Mouse (Mus musculus): Measurements from ENCODE around the gene Apod. TPM values are rescaled to one million over a fixed set of nuclear protein-coding genes. Genes with fewer than 3 reads are reported as not detected.

The Apod gene
- not detected in 2 replicates for polyA plus RNA-seq (2015; fragmentation: Nextera tagmentation; extraction: Ambion mirVana)

DNA sequence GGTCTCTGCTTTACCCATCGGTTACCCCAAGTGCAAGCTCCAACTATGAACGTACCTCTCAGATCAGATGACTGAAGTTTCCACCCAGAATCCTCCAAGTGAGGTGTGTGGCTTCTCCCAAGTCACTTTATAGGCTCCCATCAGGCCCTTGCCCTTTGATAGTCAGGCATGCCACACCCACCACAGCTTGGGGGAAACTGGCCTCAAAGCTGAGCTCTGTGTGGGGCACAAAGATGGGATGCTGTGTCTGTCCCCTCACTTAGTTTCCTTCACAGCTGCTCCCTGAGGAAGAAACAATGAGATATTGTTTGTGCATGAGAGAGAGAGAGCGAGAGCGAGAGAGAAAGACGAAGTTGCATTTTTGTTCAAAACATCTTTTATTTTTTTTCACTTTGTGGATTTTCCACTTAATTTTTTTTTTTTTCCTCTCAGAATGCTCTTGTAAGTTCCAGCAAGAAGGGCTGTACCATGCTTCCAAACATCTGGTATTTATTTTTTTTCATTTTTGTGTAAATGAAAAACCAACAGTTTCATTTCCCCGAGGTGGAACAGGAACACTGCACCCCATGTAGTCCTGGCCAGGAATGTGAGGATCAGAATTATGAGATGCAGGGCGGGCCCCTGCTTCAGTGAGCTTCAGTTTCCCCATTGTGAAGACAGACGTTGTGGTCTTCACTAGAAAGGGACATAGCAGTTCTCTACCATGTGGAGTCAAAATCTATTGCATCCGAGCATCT lies at the start of gene Apod:
Gene Apod (minus strand): TSS at position 312 of the 737 bp plus-strand sequence.
- no peak within 1 kb of the TSS for H3K4me3 ChIP-seq (ENCODE audit: low read depth, low read length)
- WGBS (ENCODE audit: insufficient replicate concordance): 57% methylated on average over 9 of the region's 9 CpGs
- no peaks in the 10 kb centered on the region for H3K9me3 ChIP-seq (replicated peaks; ENCODE audit: control insufficient read depth, low read length)
- H3K27ac ChIP-seq (ENCODE audit: low read length): no peak within 1 kb of the TSS
- H3K4me1 ChIP-seq (ENCODE audit: control insufficient read depth, low read depth, low read length): no peaks in the 10 kb centered on the region
- ATAC-seq (ENCODE audit: low read depth): no peak
- no peaks in the 10 kb centered on the region for H3K27me3 ChIP-seq (ENCODE audit: control insufficient read depth, insufficient read depth, low read depth, low read length)
- no peak within 1 kb of the TSS for H3K9ac ChIP-seq (ENCODE audit: low read depth, low read length)
- H3K4me2 ChIP-seq (ENCODE audit: low read depth, low read length): no peak within 1 kb of the TSS
- H3K36me3 ChIP-seq (ENCODE audit: control insufficient read depth, insufficient read depth): no peaks in the 10 kb centered on the region

DNA sequence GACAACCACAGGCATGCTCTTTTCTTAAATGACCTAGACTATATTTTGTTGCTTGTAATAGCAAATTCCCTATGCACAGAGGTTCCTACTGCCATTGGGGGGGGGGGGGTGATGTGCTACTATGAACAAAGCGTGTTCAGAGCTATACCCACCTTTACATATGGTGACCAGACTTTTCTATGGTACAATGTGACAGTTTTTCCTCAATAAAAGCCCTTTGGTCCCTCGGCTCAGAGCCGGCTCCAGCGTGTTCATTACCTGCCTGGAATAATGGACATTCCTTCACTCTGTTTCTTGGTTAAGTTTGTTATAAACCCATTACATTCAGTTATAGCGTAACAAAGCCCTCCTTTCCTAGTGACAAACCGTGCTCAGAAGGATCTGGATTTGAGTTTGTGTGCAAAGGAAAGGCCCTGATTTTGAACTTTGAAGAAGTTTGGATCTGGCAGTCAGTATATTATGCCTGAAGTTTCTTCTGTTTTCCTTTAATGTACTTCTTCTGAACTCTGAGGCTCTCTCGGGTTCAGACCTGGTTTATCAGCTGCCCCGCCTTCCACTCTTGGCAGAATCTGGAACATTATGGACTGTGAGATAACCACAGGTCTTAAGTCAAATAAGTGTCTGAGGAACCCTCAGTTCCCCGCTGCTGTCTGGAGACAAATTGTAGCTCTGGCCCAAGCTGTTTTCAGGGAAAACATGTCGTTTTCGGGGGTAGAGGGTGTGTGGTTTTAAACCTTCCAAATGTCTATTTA lies 49.3 kb upstream of the Apod start:
- WGBS (ENCODE audit: insufficient replicate concordance): 49% methylated on average over 11 of the region's 11 CpGs
- H3K9ac ChIP-seq (ENCODE audit: low read depth, low read length): no peak overlapping the region
- no peak overlapping the region for H3K4me3 ChIP-seq (ENCODE audit: low read depth, low read length)
- H3K9me3 ChIP-seq (replicated peaks; ENCODE audit: control insufficient read depth, low read length): no peaks in the 10 kb centered on the region
- H3K27me3 ChIP-seq (ENCODE audit: control insufficient read depth, insufficient read depth, low read depth, low read length): no peaks in the 10 kb centered on the region
- H3K4me2 ChIP-seq (ENCODE audit: low read depth, low read length): no peak overlapping the region
- ATAC-seq (ENCODE audit: low read depth): no peak
- H3K27ac ChIP-seq (ENCODE audit: low read length): no peak overlapping the region
- H3K36me3 ChIP-seq (ENCODE audit: control insufficient read depth, insufficient read depth): no peaks in the 10 kb centered on the region
- H3K4me1 ChIP-seq (ENCODE audit: control insufficient read depth, low read depth, low read length): peaks cover 14% of the 10 kb centered on the region

DNA sequence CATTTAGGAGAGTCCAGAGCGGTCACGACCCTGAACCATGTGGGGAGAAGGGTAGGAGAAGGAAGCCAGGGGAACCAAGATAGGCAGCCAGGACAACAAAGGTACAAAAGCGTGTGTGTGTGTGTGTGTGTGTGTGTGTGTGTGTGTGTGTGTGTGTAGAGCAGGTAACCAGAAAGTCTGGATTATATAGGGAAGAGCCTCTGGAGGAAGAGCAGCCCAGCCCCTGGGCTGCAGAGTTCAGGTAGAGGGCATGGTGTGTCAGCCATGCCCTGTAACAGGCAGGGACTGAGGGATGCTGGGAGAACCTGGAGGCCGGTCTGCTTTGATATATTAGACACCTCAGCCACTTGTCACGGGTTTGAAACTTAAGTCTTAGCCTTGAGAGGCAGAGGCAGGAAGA lies 44.9 kb upstream of the Apod start:
- 54% methylated on average over 5 of the region's 5 CpGs for WGBS (ENCODE audit: insufficient replicate concordance)
- Histone ChIP-seq H3K4me3 (ENCODE audit: low read depth, low read length) (no peak overlapping the region), H3K4me2 (ENCODE audit: low read depth, low read length) (no peak overlapping the region)

DNA sequence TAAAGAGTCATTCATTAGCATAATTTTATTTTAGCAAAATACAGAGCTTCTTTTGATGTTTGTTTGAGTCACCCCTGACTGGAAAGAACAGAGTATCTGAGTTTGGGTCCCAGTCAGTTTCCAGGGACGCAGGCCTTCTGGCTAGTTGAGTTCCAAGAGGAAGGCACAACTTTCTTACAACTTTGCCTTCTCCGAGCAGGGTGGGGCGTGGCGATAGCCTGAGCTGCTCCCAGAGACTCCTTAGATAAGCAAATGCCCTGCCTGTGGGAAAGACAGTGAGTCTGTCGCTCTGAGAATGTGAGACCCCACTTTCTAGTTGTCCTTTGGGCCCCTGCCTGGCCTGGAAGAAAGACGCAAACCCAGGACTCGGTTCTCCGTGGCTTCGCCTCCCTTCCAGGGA lies 44.4 kb upstream of the Apod start:
- 0 out of 2 replicates have a peak overlapping the region, but pooled peaks have one; percentile 16 for H3K4me3 ChIP-seq (ENCODE audit: low read depth, low read length)
- H3K36me3 ChIP-seq (ENCODE audit: control insufficient read depth, insufficient read depth): no peaks in the 10 kb centered on the region
- H3K4me2 ChIP-seq (ENCODE audit: low read depth, low read length): peak overlapping the region; percentile 48
- no peak overlapping the region for H3K27ac ChIP-seq (ENCODE audit: low read length)
- H3K9ac ChIP-seq (ENCODE audit: low read depth, low read length): no peak overlapping the region
- H3K4me1 ChIP-seq (ENCODE audit: control insufficient read depth, low read depth, low read length): peaks cover 12% of the 10 kb centered on the region
- no peaks in the 10 kb centered on the region for H3K9me3 ChIP-seq (replicated peaks; ENCODE audit: control insufficient read depth, low read length)
- H3K27me3 ChIP-seq (ENCODE audit: control insufficient read depth, insufficient read depth, low read depth, low read length): no peaks in the 10 kb centered on the region
- WGBS (ENCODE audit: insufficient replicate concordance): 41% methylated on average over 9 of the region's 9 CpGs
- ATAC-seq (ENCODE audit: low read depth): no peak

More for the DNA sequence above, 44.9 kb upstream of the Apod start:
- Histone ChIP-seq H3K27me3 (ENCODE audit: control insufficient read depth, insufficient read depth, low read depth, low read length) (no peaks in the 10 kb centered on the region), H3K9me3 (replicated peaks; ENCODE audit: control insufficient read depth, low read length) (no peaks in the 10 kb centered on the region), H3K4me1 (ENCODE audit: control insufficient read depth, low read depth, low read length) (peaks cover 16% of the 10 kb centered on the region), H3K36me3 (ENCODE audit: control insufficient read depth, insufficient read depth) (no peaks in the 10 kb centered on the region), H3K9ac (ENCODE audit: low read depth, low read length) (no peak overlapping the region), H3K27ac (ENCODE audit: low read length) (no peak overlapping the region)
- ATAC-seq (ENCODE audit: low read depth): no peak

DNA sequence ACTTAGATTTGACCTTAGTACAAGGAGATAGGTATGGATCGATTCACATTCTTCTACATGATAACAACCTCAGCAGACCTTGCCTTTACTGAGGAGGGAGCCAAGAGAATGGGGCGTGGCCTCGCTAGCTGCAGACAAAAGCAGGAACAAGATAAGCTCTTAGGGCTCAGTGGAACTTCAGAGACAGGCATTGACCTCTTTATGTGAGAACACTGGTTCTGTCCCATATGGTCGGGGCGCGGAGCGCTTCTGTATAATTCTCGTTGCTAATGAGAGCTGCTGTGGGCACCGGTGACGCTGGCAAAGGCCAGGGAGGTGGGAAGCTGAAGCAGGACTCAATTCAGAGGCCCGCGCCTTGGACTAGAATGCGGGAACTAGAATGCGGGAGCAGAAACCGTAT lies 44.0 kb upstream of the Apod start:
- Histone ChIP-seq H3K4me3 (ENCODE audit: low read depth, low read length) (0 out of 2 replicates have a peak overlapping the region, but pooled peaks have one; percentile 16), H3K4me2 (ENCODE audit: low read depth, low read length) (peak overlapping the region; percentile 48), H3K27me3 (ENCODE audit: control insufficient read depth, insufficient read depth, low read depth, low read length) (no peaks in the 10 kb centered on the region), H3K9me3 (replicated peaks; ENCODE audit: control insufficient read depth, low read length) (no peaks in the 10 kb centered on the region), H3K4me1 (ENCODE audit: control insufficient read depth, low read depth, low read length) (peaks cover 7% of the 10 kb centered on the region), H3K27ac (ENCODE audit: low read length) (no peak overlapping the region), H3K9ac (ENCODE audit: low read depth, low read length) (no peak overlapping the region), H3K36me3 (ENCODE audit: control insufficient read depth, insufficient read depth) (no peaks in the 10 kb centered on the region)
- 32% methylated on average over 15 of the region's 15 CpGs for whole genome bisulfite sequencing (ENCODE audit: insufficient replicate concordance)
- ATAC-seq (ENCODE audit: low read depth): no peak

DNA sequence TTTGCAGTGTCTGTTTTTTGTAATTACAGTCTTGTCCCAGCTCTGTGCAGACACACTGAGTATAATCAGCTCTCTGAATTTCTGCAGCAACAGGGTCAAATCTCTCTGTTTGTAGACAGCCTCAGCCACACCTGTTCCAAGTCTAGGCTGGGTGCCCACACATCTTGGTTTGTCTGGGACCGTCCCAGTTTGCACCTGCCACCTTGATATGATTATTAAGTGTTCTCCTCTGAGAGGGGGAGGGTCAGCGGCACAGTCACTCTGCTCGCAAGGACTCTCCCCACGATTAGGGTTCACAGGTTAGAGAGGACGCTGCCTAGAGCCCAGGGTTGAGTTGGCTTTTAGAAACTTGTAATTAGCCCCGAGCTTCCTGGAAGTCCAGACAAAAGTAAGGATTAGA lies 41.3 kb upstream of the Apod start:
- H3K9ac ChIP-seq (ENCODE audit: low read depth, low read length): no peak overlapping the region
- ATAC-seq (ENCODE audit: low read depth): no peak
- H3K36me3 ChIP-seq (ENCODE audit: control insufficient read depth, insufficient read depth): no peaks in the 10 kb centered on the region
- 57% methylated on average over 6 of the region's 6 CpGs for WGBS (ENCODE audit: insufficient replicate concordance)
- H3K27me3 ChIP-seq (ENCODE audit: control insufficient read depth, insufficient read depth, low read depth, low read length): no peaks in the 10 kb centered on the region
- H3K27ac ChIP-seq (ENCODE audit: low read length): no peak overlapping the region
- H3K4me3 ChIP-seq (ENCODE audit: low read depth, low read length): no peak overlapping the region
- no peak overlapping the region for H3K4me2 ChIP-seq (ENCODE audit: low read depth, low read length)
- H3K9me3 ChIP-seq (replicated peaks; ENCODE audit: control insufficient read depth, low read length): no peaks in the 10 kb centered on the region
- peaks cover 7% of the 10 kb centered on the region for H3K4me1 ChIP-seq (ENCODE audit: control insufficient read depth, low read depth, low read length)

DNA sequence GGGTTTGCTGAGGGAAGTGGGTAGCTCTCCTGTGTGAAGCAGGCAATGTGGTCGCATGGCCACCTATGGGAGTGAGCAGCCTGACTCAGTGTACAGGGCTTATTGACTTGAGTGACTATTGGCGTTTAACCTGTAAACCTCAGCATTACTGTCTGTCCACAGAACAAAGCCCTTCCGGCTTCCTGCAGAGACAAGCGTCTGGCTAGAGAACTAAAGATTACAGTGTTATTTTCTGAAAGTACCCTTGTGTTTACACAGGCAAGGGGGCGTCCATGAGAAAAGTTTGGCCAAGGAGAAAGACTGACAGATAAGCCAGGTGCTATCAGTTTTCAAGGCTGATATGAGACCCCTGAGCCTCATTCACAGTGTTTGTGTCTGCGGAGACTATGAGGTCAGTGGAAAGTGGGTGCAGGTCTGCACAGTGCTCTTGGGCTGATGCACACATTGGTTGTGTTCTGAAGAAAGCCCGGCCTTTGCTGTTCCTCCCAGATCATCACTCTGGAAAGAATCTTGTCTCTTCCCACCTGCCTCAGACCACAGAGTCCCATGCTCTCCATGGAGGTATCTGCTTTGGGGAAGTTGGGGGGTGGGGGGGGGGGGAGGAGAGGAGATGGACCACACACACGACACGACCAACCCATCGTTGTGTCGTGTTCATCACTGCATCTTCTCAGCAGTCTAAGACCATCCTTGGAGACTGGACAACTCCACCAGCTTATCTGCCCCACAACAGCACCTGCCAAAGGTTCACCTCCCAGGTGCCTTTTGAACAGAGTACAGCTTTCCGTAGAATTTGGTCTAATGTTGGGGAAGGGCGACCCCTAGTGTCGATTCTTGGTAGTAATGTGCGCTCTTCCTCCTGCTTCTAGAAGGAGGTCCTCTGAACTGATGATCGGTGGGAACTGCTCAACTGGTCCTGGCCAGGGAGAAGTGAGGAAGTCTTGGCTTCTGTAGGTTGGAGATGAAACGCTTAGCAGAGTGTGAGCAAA lies 40.0 kb upstream of the Apod start:
- no peaks in the 10 kb centered on the region for H3K9me3 ChIP-seq (replicated peaks; ENCODE audit: control insufficient read depth, low read length)
- no peak overlapping the region for H3K9ac ChIP-seq (ENCODE audit: low read depth, low read length)
- no peak overlapping the region for H3K27ac ChIP-seq (ENCODE audit: low read length)
- H3K4me1 ChIP-seq (ENCODE audit: control insufficient read depth, low read depth, low read length): peaks cover 7% of the 10 kb centered on the region
- no peak overlapping the region for H3K4me3 ChIP-seq (ENCODE audit: low read depth, low read length)
- no peak for ATAC-seq (ENCODE audit: low read depth)
- H3K27me3 ChIP-seq (ENCODE audit: control insufficient read depth, insufficient read depth, low read depth, low read length): no peaks in the 10 kb centered on the region
- H3K36me3 ChIP-seq (ENCODE audit: control insufficient read depth, insufficient read depth): no peaks in the 10 kb centered on the region
- WGBS (ENCODE audit: insufficient replicate concordance): 18% methylated on average over 17 of the region's 17 CpGs
- H3K4me2 ChIP-seq (ENCODE audit: low read depth, low read length): 0 out of 2 replicates have a peak overlapping the region, but pooled peaks have one; percentile 13

DNA sequence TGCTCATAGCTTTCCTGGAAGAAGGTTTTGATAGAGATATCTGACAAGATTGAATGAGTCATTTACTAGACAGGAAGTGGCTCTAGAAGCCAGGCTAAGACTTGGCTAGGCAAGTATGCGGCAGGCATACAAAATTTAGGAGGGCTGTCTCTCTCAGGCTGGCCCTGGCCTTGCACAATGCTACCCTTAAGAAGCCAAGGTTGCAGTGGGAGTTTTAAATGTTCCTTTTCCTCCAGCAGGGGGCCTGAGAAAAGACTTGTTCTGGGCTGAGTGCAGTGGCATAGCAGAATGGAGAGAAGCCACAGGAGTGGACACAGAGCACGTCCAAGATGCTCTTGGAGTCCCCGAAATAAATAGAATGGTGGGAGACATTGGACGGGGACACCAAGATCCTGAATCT lies 38.4 kb upstream of the Apod start:
- 31% methylated on average over 4 of the region's 4 CpGs for WGBS (ENCODE audit: insufficient replicate concordance)
- H3K4me1 ChIP-seq (ENCODE audit: control insufficient read depth, low read depth, low read length): no peaks in the 10 kb centered on the region

More for the DNA sequence above, 38.4 kb upstream of the Apod start:
- Histone ChIP-seq H3K27ac (ENCODE audit: low read length) (no peak overlapping the region), H3K4me3 (ENCODE audit: low read depth, low read length) (no peak overlapping the region), H3K4me2 (ENCODE audit: low read depth, low read length) (no peak overlapping the region), H3K9me3 (replicated peaks; ENCODE audit: control insufficient read depth, low read length) (no peaks in the 10 kb centered on the region), H3K9ac (ENCODE audit: low read depth, low read length) (no peak overlapping the region), H3K27me3 (ENCODE audit: control insufficient read depth, insufficient read depth, low read depth, low read length) (no peaks in the 10 kb centered on the region; the same call in 1 of the 2 replicates), H3K36me3 (ENCODE audit: control insufficient read depth, insufficient read depth) (no peaks in the 10 kb centered on the region)
- ATAC-seq (ENCODE audit: low read depth): no peak
